Mouse (Mus musculus): ENCODE measurements around the gene Gm20831. TPM values are rescaled to one million over a fixed set of nuclear protein-coding genes. Genes with fewer than 3 reads are reported as not detected.
"Not testable (repeated sequence)": the region's sequence is repeated elsewhere in the genome, so short reads cannot be mapped to it uniquely, and the experiment has no call there.

The Gm20831 gene
- polyA plus RNA-seq (2014; fragmentation: Nextera tagmentation; extraction: Ambion mirVana): not detected in 2 replicates

- H3K9ac ChIP-seq (replicated peaks; ENCODE audit: low read depth, low read length); H3K27me3 ChIP-seq (ENCODE audit: control insufficient read depth, insufficient read depth, low read length); H3K36me3 ChIP-seq (ENCODE audit: control insufficient read depth, insufficient read depth, low read length); ATAC-seq (ENCODE audit: low read depth); H3K9me3 ChIP-seq (ENCODE audit: control insufficient read depth, low read length); H3K4me2 ChIP-seq (ENCODE audit: low read depth, low read length); H3K4me3 ChIP-seq (ENCODE audit: low read depth, low read length); H3K4me1 ChIP-seq (ENCODE audit: control insufficient read depth, insufficient read depth, low read length); H3K27ac ChIP-seq (ENCODE audit: low read depth, low read length): not testable (repeated sequence)
Observed at GRCm38 (mm10) chrY:17874441-17874840, at the start of gene Gm20831, which contains the start of gene Gm20772. Gm20831 (plus strand) TSS chrY:17874741. Gm20772 (plus strand) TSS chrY:17874741.

- not testable (repeated sequence) for ATAC-seq (ENCODE audit: low read depth); H3K27me3 ChIP-seq (ENCODE audit: control insufficient read depth, insufficient read depth, low read length); H3K4me2 ChIP-seq (ENCODE audit: low read depth, low read length); H3K9ac ChIP-seq (replicated peaks; ENCODE audit: low read depth, low read length); H3K4me3 ChIP-seq (ENCODE audit: low read depth, low read length); H3K9me3 ChIP-seq (ENCODE audit: control insufficient read depth, low read length); H3K36me3 ChIP-seq (ENCODE audit: control insufficient read depth, insufficient read depth, low read length); H3K27ac ChIP-seq (ENCODE audit: low read depth, low read length); H3K4me1 ChIP-seq (ENCODE audit: control insufficient read depth, insufficient read depth, low read length)
- no CpG with 5 or more reads among the region's 3 CpGs for WGBS
Observed at GRCm38 (mm10) chrY:17846166-17846565, 28.4 kb upstream of the Gm20831 start, which contains the start of gene Gm21904. Gm21904 (minus strand) TSS chrY:17846266.

GRCm38 (mm10) chrY:17937230-17937629 lies 62.7 kb downstream of the Gm20831 start, which contains the start of gene Srsy:
Srsy (minus strand) TSS chrY:17937330.
- WGBS: no CpG with 5 or more reads among the region's 1 CpGs
- H3K4me2 ChIP-seq (ENCODE audit: low read depth, low read length); H3K27me3 ChIP-seq (ENCODE audit: control insufficient read depth, insufficient read depth, low read length); ATAC-seq (ENCODE audit: low read depth); H3K36me3 ChIP-seq (ENCODE audit: control insufficient read depth, insufficient read depth, low read length); H3K9me3 ChIP-seq (ENCODE audit: control insufficient read depth, low read length); H3K27ac ChIP-seq (ENCODE audit: low read depth, low read length); H3K4me1 ChIP-seq (ENCODE audit: control insufficient read depth, insufficient read depth, low read length); H3K9ac ChIP-seq (replicated peaks; ENCODE audit: low read depth, low read length); H3K4me3 ChIP-seq (ENCODE audit: low read depth, low read length): not testable (repeated sequence)

Other genes with a start within 250 kb of the Gm20831 start
- gene Gm21904, start 28.5 kb upstream of the Gm20831 start, polyA plus RNA-seq (2014; fragmentation: Nextera tagmentation; extraction: Ambion mirVana): not detected in 2 replicates
- gene Gm20772, start within 50 bp of the Gm20831 start, polyA plus RNA-seq (2014; fragmentation: Nextera tagmentation; extraction: Ambion mirVana): not detected in 2 replicates
- not detected in 2 replicates for gene Srsy, start 62.6 kb downstream of the Gm20831 start, polyA plus RNA-seq (2014; fragmentation: Nextera tagmentation; extraction: Ambion mirVana)
- gene Gm21764, start 187.1 kb downstream of the Gm20831 start, polyA plus RNA-seq (2014; fragmentation: Nextera tagmentation; extraction: Ambion mirVana): not detected in 2 replicates
- gene Ssty1, start 214.4 kb downstream of the Gm20831 start, polyA plus RNA-seq (2014; fragmentation: Nextera tagmentation; extraction: Ambion mirVana): not detected in 2 replicates

All from neural tube, embryonic 14.5 days (tissue).